Mouse (Mus musculus): ENCODE data around the gene Ndufs3. TPM values are rescaled to one million over a fixed set of nuclear protein-coding genes. Genes with fewer than 3 reads are reported as not detected.

Ndufs3 gene
- total and polyA plus RNA-seq, 3 experiments = 133 to 185 (median 182) TPM

DNA sequence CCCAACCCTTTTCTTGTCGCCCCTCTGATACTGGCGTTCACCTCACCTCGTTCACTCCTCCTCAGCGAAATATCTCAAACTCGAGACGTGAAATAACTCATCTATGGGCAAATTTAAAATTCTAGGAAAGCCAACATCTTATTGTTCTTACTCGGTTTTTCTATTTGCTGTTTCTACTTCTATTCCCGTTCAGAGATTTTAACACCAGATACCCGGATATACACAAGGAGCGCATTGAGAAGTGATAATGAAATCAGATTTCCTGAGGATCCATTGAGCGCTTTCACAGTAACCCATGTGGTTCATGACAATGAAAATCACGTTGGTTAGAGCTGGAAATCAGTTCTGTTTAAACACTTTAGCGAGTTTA is 57.0 kb downstream of the Ndufs3 start:
- in situ Hi-C loops (cut with MboI; ENCODE audit: low pct_ligation_motif_present, low pct_unique_long_range_greater_than_20kb, low sequenced_read_pairs) (no loop called here), dilution Hi-C loops (cut with MboI; ENCODE audit: extremely low pct_ligation_motif_present, extremely low pct_unique_long_range_greater_than_20kb, low sequenced_read_pairs) (no loop called here)
- H3K79me2 ChIP-seq (replicated peaks; ENCODE audit: control insufficient read depth, extremely low read depth, insufficient read depth, poor library complexity, severe bottlenecking) = peaks cover 20% of the 10 kb centered on the region
- no peaks in the 10 kb centered on the region for H3K27me3 ChIP-seq (replicated peaks)
- 0 out of 2 replicates have a peak, but pooled peaks have one; percentile 75 for TF ChIP-seq CHD1 (IDR thresholded peaks at IDR 0.05; ENCODE audit: low read depth, low read length)
- 0 out of 2 replicates have a peak, but pooled peaks have one; percentile 13 for TF ChIP-seq MYC (IDR thresholded peaks at IDR 0.05; ENCODE audit: low read depth, low read length)
- TF ChIP-seq ZMIZ1 (IDR thresholded peaks at IDR 0.05; ENCODE audit: low read depth, low read length) = no peak
- no peak for TF ChIP-seq CTCF (conservative IDR thresholded peaks at IDR 0.05 in 1 of 2, IDR thresholded peaks at IDR 0.05 in 1 of 2; ENCODE audit: low read depth in 2 of 2, low read length in 2 of 2)
- 0 out of 2 replicates have a peak, but pooled peaks have one; percentile 21 for TF ChIP-seq UBTF (IDR thresholded peaks at IDR 0.05; ENCODE audit: low read depth, low read length)
- H3K4me1 ChIP-seq (ENCODE audit: control insufficient read depth in 1 of 2, insufficient read depth in 2 of 2) = peaks cover 0 to 29% of the 10 kb centered on the region in 2 experiments; a peak in 2 of 4 replicates
- H3K36me3 ChIP-seq (replicated peaks in 1 of 2; ENCODE audit: control insufficient read depth in 1 of 2, insufficient read depth in 1 of 2, low read length in 1 of 2) = peaks cover 15 to 33% of the 10 kb centered on the region in 2 experiments
- peak overlapping the region; percentile 93 for H3K4me2 ChIP-seq (ENCODE audit: insufficient read depth, low read depth, poor library complexity, severe bottlenecking)
- H3K9ac ChIP-seq (ENCODE audit: insufficient read depth, low read depth) = peak overlapping the region; percentile 51
- no peaks in the 10 kb centered on the region for H3K9me3 ChIP-seq (replicated peaks; ENCODE audit: low read length)
- DNase-seq (ENCODE audit: extremely low read depth) = peak; percentile 21
- H3K27ac ChIP-seq (ENCODE audit: insufficient read depth, low read depth) = no peak overlapping the region
- peak overlapping the region; percentile 74 to 85 (median 81) for H3K4me3 ChIP-seq (replicated peaks in 1 of 3; ENCODE audit: low read depth in 2 of 3, low read length in 2 of 3, poor library complexity in 1 of 3)

DNA sequence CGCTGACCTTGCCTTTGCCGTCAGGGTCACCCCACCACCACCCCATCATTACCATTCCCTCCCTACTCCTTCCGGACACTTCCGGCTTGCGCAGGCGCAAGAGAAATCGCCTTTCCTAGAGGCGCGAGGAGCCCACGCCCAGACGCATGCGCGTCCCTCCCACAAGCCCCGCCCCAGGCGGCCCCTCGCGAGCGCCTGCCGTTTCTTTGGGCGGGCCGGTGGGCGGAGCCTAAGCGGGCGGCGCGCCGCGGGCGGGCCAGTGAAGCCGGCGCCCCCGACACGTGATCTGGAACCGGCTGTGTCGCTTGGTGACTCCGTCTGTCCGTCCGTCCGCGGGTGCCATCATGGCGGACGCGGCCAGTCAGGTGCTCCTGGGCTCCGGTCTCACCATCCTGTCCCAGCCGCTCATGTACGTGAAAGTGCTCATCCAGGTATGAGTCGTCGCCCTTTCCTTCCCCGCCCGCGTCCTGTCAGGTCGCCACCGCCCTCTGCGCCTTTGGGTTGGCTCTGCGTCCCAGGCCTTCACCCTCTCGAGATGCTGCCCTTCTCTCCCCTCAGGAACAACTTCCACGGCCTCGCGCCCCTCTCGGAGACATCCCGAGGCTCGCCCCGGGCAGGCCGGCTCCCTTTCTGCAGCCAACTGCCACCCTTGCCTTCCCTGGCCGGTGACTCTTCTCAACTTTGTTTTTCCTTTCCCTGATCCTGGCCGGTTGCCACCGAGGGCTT is 57.5 kb downstream of the Ndufs3 start, which contains the start of gene Mtch2:
Gene Mtch2 (plus strand): TSS at position 201 of the 726 bp plus-strand sequence.
- no peaks in the 10 kb centered on the region for H3K9me3 ChIP-seq (replicated peaks; ENCODE audit: low read length)
- H3K4me3 ChIP-seq (replicated peaks in 1 of 3; ENCODE audit: low read depth in 2 of 3, low read length in 2 of 3, poor library complexity in 1 of 3) = peak within 1 kb of the TSS; percentile 81 to 85 (median 84)
- H3K27me3 ChIP-seq (replicated peaks) = no peaks in the 10 kb centered on the region
- peaks cover 15 to 28% of the 10 kb centered on the region in 2 experiments for H3K36me3 ChIP-seq (replicated peaks in 1 of 2; ENCODE audit: control insufficient read depth in 1 of 2, insufficient read depth in 1 of 2, low read length in 1 of 2)
- H3K9ac ChIP-seq (ENCODE audit: insufficient read depth, low read depth) = peak within 1 kb of the TSS; percentile 89
- peak; percentile 97 for DNase-seq (ENCODE audit: extremely low read depth)
- dilution Hi-C loops (cut with MboI; ENCODE audit: extremely low pct_ligation_motif_present, extremely low pct_unique_long_range_greater_than_20kb, low sequenced_read_pairs) (no loop called here), in situ Hi-C loops (cut with MboI; ENCODE audit: low pct_ligation_motif_present, low pct_unique_long_range_greater_than_20kb, low sequenced_read_pairs) (no loop called here)
- peaks cover 0 to 29% of the 10 kb centered on the region in 2 experiments; a peak in 2 of 4 replicates for H3K4me1 ChIP-seq (ENCODE audit: control insufficient read depth in 1 of 2, insufficient read depth in 2 of 2)
- peak within 1 kb of the TSS; percentile 93 for H3K4me2 ChIP-seq (ENCODE audit: insufficient read depth, low read depth, poor library complexity, severe bottlenecking)
- peak within 1 kb of the TSS; percentile 17; the same call in 1 of the 2 replicates for H3K27ac ChIP-seq (ENCODE audit: insufficient read depth, low read depth)
- peaks cover 20% of the 10 kb centered on the region for H3K79me2 ChIP-seq (replicated peaks; ENCODE audit: control insufficient read depth, extremely low read depth, insufficient read depth, poor library complexity, severe bottlenecking)
- TF ChIP-seq POLR2A (IDR thresholded peaks at IDR 0.05; ENCODE audit: low read depth, low read length) (peak; percentile 96), ZKSCAN1 (IDR thresholded peaks at IDR 0.05; ENCODE audit: borderline replicate concordance, low read depth, low read length) (no peak), MAZ (IDR thresholded peaks at IDR 0.05; ENCODE audit: low read depth, low read length) (0 out of 2 replicates have a peak, but pooled peaks have one; percentile 40), ETS1 (conservative IDR thresholded peaks at IDR 0.05; ENCODE audit: low read depth, low read length) (peak; percentile 18; the same call in 1 of the 2 replicates), E2F4 (IDR thresholded peaks at IDR 0.05; ENCODE audit: insufficient replicate concordance, low read depth, low read length) (no peak), NELFE (IDR thresholded peaks at IDR 0.05; ENCODE audit: low read depth, low read length) (peak; percentile 94), JUND (conservative IDR thresholded peaks at IDR 0.05; ENCODE audit: low read depth, low read length) (no peak), ZC3H11A (IDR thresholded peaks at IDR 0.05; ENCODE audit: low read depth, low read length) (no peak), JUN (IDR thresholded peaks at IDR 0.05; ENCODE audit: insufficient read depth, low read depth, low read length) (no peak), RCOR1 (conservative IDR thresholded peaks at IDR 0.05; ENCODE audit: low read depth, low read length) (0 out of 2 replicates have a peak, but pooled peaks have one; percentile 18), EP300 (IDR thresholded peaks at IDR 0.05; ENCODE audit: low read length) (no peak), USF2 (conservative IDR thresholded peaks at IDR 0.05; ENCODE audit: low read depth, low read length) (peak; percentile 82), NRF1 (IDR thresholded peaks at IDR 0.05; ENCODE audit: low read depth, low read length) (peak; percentile 100), BHLHE40 (IDR thresholded peaks at IDR 0.05; ENCODE audit: low read depth, low read length) (peak; percentile 94), RAD21 (IDR thresholded peaks at IDR 0.05; ENCODE audit: low read depth, low read length) (no peak), MEF2A (IDR thresholded peaks at IDR 0.05; ENCODE audit: borderline replicate concordance, low read depth, low read length) (peak; percentile 20; the same call in 1 of the 2 replicates), CHD1 (IDR thresholded peaks at IDR 0.05; ENCODE audit: low read depth, low read length) (0 out of 2 replicates have a peak, but pooled peaks have one; percentile 57), KAT2A (IDR thresholded peaks at IDR 0.05; ENCODE audit: insufficient replicate concordance, low read length) (0 out of 2 replicates have a peak, but pooled peaks have one; percentile 8), ELF1 (IDR thresholded peaks at IDR 0.05; ENCODE audit: low read depth, low read length) (peak; percentile 94), UBTF (IDR thresholded peaks at IDR 0.05; ENCODE audit: low read depth, low read length) (0 out of 2 replicates have a peak, but pooled peaks have one; percentile 59), CTCF (conservative IDR thresholded peaks at IDR 0.05 in 1 of 2, IDR thresholded peaks at IDR 0.05 in 1 of 2; ENCODE audit: low read depth in 2 of 2, low read length in 2 of 2) (no peak), MYC (IDR thresholded peaks at IDR 0.05; ENCODE audit: low read depth, low read length) (peak; percentile 43; the same call in 1 of the 2 replicates), USF1 (IDR thresholded peaks at IDR 0.05; ENCODE audit: low read depth, low read length) (peak; percentile 93), CHD2 (IDR thresholded peaks at IDR 0.05; ENCODE audit: low read length) (peak; percentile 58; the same call in 1 of the 2 replicates), SIN3A (IDR thresholded peaks at IDR 0.05; ENCODE audit: low read length) (no peak; the same call in none of the 2 replicates), IRF4 (IDR thresholded peaks at IDR 0.05; ENCODE audit: low read depth, low read length) (peak; percentile 12; the same call in 1 of the 2 replicates), TCF12 (IDR thresholded peaks at IDR 0.05; ENCODE audit: low read depth, low read length) (peak; percentile 86), MAX (IDR thresholded peaks at IDR 0.05; ENCODE audit: low read length) (peak; percentile 51; the same call in 1 of the 2 replicates)
